In genomic region chr12:77039295-77039952, GRCm38 (mm10) we compare ENCODE assay signal across 10 mouse cellular contexts.
A peak's percentile ranks its signal among the peaks of the same experiment; 100 is the strongest.
DNase-seq lines count a peak whose midpoint lies in the region; ATAC-seq and TF ChIP-seq lines count a peak whose summit lies in the region.
"Had no signal": no experiment of that assay in that cellular context is flagged by ENCODE, and none has a peak within 500 bp of the region (broad histone marks: within the 10 kb centered on the region; RNA-seq: fewer than 3 reads in every experiment).

No protein-coding gene starts in this region.

- 71% methylated on average over 17 of the region's 17 CpGs for WGBS in heart, adult 2 months

- no peak for TF ChIP-seq EP300 in heart, adult 2 months (IDR thresholded peaks at IDR 0.05; ENCODE audit: insufficient read depth, low read depth, low read length)

- no peak for TF ChIP-seq POLR2A in heart, adult 2 months (IDR thresholded peaks at IDR 0.05; ENCODE audit: insufficient read depth, low read depth, low read length)

- ATAC-seq in hematopoietic stem cell, adult 5-6 weeks (replicated peaks in 1 of 2; ENCODE audit: insufficient read depth in 1 of 2, low FRiP score in 2 of 2, low TSS enrichment in 1 of 2, low read depth in 1 of 2, poor library complexity in 2 of 2, severe bottlenecking in 2 of 2), result peak; percentile 85 to 86

- TF ChIP-seq CTCF in heart, adult 2 months (IDR thresholded peaks at IDR 0.05), result peak; percentile 46

- no peaks in the 10 kb centered on the region for H3K79me2 ChIP-seq in heart, adult 2 months (replicated peaks; ENCODE audit: control insufficient read depth, insufficient read depth, low read length)

- H3K4me1 ChIP-seq in heart, adult 2 months (ENCODE audit: control insufficient read depth, insufficient read depth, low read length), result no peaks in the 10 kb centered on the region
- H3K4me1 ChIP-seq: hindbrain, embryonic 15.5 days; neural tube, embryonic 13.5 days had no signal

- H3K9ac ChIP-seq in heart, adult 2 months (ENCODE audit: low read depth, low read length), result no peak overlapping the region
- H3K9ac ChIP-seq: hindbrain, embryonic 15.5 days; neural tube, embryonic 13.5 days had no signal

- H3K36me3 ChIP-seq in heart, adult 2 months (ENCODE audit: control insufficient read depth, insufficient read depth, low read length), result no peaks in the 10 kb centered on the region
- H3K36me3 ChIP-seq: hindbrain, embryonic 15.5 days; neural tube, embryonic 13.5 days had no signal

- no peak overlapping the region for H3K27ac ChIP-seq in heart, adult 2 months
- H3K27ac ChIP-seq: hindbrain, embryonic 15.5 days; neural tube, embryonic 13.5 days had no signal

- H3K27me3 ChIP-seq in heart, adult 2 months (ENCODE audit: control insufficient read depth, insufficient read depth, low read length), result no peaks in the 10 kb centered on the region
- H3K27me3 ChIP-seq: hindbrain, embryonic 15.5 days; neural tube, embryonic 13.5 days had no signal

- intact Hi-C loops in heart, adult 2 months (cut with DNase I), result no loop called here
- intact Hi-C loops in left cerebral cortex, postnatal 36 days (cut with DNase I), result no loop called here

- DNase-seq in heart, adult 2 months, result peak in 1 of 2 experiments; percentile 54
- DNase-seq in heart, postnatal 4 days, result no peak
- peak; percentile 86 to 87 for DNase-seq in B cell, adult 2 months
- peak; percentile 69 for DNase-seq in adrenal gland, postnatal 10 days
- peak; percentile 38 for DNase-seq in spleen, adult 12 weeks (ENCODE audit: low spot score)
- no peak for DNase-seq in embryo, embryonic 10.5 days (ENCODE audit: low spot score)
- DNase-seq in left cerebral cortex, postnatal 36 days (ENCODE audit: low spot score in 2 of 2), result no peak

- no peak overlapping the region for H3K4me3 ChIP-seq in heart, adult 2 months
- H3K4me3 ChIP-seq: hindbrain, embryonic 15.5 days; neural tube, embryonic 13.5 days had no signal

Comparison
In these comparisons a context has a peak if more than half of its experiments do, and no peak if none do; other contexts are left out.
1. DNase-seq: peak in B cell, adult 2 months (2 of 2), adrenal gland, postnatal 10 days (single experiment) and spleen, adult 12 weeks (single experiment); none in heart, postnatal 4 days (single experiment), embryo, embryonic 10.5 days (single experiment) and left cerebral cortex, postnatal 36 days (0 of 2).